Mouse (Mus musculus) C2C12 (cell line): ENCODE data around the gene Crybg1.

Experiments used
- CTCF ChIP-seq: IDR thresholded peaks from one replicate; pipeline ENCODE4 v1.5.1; 2011; ENCODE audit not compliant: control insufficient read depth, insufficient read depth, insufficient read length
- MAX ChIP-seq: IDR thresholded peaks from one replicate; pipeline ENCODE4 v1.6.1; 2011; ENCODE audit warnings: mild to moderate bottlenecking, control low read depth

GRCm38 (mm10) chr10:44160150-44160549, 11.5 kb upstream of the Crybg1 start:
- TF ChIP-seq CTCF (peak; percentile 8), MAX (no peak)
